Mouse (Mus musculus): ENCODE measurements around the gene Grik5.
"Not testable (repeated sequence)": the region's sequence is repeated elsewhere in the genome, so short reads cannot be mapped to it uniquely, and the experiment has no call there.

Grik5 gene

DNA sequence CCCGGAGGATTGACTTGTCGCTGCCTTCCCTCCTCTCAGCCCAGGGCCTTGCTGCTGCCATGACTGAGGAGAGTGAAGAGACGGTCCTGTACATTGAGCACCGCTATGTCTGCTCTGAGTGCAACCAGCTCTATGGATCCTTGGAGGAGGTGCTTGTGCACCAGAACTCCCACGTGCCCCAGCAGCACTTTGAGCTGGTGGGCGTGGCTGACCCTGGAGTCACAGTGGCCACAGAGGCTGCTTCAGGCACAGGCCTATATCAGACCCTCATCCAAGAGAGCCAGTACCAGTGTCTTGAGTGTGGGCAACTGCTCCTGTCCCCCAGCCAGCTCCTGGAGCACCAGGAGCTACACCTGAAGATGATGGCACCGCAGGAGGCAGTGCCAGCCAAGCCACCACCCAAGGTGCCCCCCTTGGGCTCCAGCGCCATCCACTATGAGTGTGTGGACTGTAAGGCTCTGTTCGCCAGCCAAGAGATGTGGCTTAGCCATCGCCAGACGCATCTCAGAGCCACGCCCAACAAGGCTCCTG is 7.4 kb upstream of the Grik5 start:
- DNase-seq (ENCODE audit: low spot score) = no peak

GRCm38 (mm10) chr7:25077414-25077755 is 5.2 kb upstream of the Grik5 start:
- DNase-seq (ENCODE audit: low spot score) = no peak

DNA sequence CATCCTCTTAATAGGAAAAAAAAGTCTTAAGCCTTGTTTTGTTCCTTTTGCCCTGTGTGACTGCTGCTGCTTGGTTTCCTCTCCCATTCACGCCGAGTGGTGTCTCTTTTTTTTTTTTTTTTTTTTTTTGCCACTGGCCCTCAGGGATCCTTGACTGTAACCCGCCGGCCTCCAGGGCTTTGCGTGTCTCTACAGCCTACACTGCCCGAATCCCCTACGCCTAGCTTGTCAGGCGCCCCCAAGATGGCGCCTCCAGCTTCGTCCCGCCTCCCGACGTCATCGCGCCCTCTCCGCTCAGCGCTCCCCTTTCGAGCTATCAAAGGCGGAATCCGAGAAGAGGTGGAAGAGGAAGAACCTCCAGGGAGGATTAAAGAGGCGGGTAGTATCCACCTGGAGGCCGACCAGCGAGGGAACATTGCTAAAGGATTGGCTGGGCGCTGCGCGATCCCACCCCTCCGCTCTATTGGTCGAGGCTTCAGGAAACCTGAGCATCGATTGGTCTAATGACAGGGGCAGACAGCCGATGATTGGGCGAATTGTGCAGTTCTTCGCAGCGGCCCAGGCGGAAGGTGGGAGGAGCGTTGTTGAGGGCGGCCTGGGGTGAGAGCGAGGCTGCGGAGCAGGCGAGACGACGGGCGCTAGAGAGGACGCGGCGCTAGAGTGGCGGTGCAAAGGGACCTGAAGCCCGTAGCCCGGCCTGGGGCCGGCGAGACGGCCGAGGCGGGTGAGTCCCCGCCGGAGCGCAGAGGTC is 4.7 kb upstream of the Grik5 start:
- peak; percentile 98 for DNase-seq (ENCODE audit: low spot score)

- no peak for DNase-seq (ENCODE audit: low spot score)
Measured at GRCm38 (mm10) chr7:25076296-25076662, 4.1 kb upstream of the Grik5 start.

- peak; percentile 66 for DNase-seq (ENCODE audit: low spot score)
Measured at GRCm38 (mm10) chr7:25073924-25074323, 1.8 kb upstream of the Grik5 start.

DNA sequence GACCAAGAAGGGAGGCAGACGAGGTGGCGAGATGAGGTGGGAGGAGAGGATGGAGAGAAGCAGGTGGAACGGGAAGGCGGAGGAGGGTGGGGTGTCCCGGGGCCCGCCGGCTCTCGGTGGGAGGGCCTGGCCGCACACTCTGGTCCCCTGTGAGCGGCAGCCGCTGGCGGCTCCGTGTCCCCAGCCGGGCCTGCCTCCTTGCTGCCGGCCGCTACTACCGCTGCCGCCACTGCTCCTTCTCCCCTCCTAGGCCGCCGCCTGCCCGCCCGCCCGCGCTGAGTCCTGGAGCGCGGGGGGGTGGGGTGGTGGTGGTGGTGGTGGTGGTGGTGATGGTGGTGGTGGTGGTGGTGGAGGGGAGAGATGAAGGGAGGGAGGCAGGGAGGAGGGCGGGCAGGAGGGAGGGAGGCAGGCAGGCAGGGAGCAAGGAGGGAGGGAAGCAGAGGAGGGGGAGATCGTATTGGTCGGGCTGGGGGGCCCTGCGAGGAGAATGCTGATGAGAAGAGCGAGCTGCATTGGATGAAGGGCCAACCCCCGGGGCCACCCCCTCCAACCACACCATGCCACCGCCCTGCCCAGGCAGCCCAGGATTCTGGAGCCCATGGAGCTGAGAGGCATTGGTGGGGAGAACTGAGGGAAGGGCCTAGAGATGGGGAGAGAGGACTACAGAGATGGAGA is 707 bp upstream of the Grik5 start:
- peak; percentile 70 for DNase-seq (ENCODE audit: low spot score)

GRCm38 (mm10) chr7:25068724-25069123 is 3.4 kb downstream of the Grik5 start:
- peak; percentile 61 for DNase-seq (ENCODE audit: low spot score)

- DNase-seq (ENCODE audit: low spot score) = no peak
Measured at GRCm38 (mm10) chr7:25067909-25068656, 4.1 kb downstream of the Grik5 start.

- DNase-seq (ENCODE audit: low spot score) = no peak
Measured at GRCm38 (mm10) chr7:25067338-25067737, 4.8 kb downstream of the Grik5 start.

DNA sequence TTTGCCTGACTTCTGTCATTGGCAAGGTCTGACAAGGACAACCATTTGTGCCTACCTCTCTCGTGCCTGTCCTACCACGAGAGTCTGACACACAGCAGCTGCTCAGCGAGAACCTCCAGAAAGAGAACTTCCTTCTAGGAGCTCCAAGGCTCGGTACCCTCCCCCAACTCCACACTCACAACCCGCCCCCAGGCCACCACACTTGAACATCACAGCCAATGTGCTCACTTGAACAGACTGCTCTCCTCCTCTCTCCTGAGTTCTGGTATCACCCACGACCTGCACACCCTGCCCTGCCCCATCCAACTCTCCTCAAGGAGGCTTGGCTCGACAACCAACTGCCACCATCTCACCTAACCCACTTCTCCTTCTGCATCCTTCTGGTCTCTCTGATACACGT is 8.2 kb downstream of the Grik5 start:
- DNase-seq (ENCODE audit: low spot score) = no peak

GRCm38 (mm10) chr7:25063346-25063745 is 8.8 kb downstream of the Grik5 start:
- no peak for DNase-seq (ENCODE audit: low spot score)

GRCm38 (mm10) chr7:25058836-25059235 is 13.3 kb downstream of the Grik5 start:
- DNase-seq (ENCODE audit: low spot score) = no peak

- DNase-seq (ENCODE audit: low spot score) = no peak
Measured at GRCm38 (mm10) chr7:25058394-25058793, 13.8 kb downstream of the Grik5 start.

DNA sequence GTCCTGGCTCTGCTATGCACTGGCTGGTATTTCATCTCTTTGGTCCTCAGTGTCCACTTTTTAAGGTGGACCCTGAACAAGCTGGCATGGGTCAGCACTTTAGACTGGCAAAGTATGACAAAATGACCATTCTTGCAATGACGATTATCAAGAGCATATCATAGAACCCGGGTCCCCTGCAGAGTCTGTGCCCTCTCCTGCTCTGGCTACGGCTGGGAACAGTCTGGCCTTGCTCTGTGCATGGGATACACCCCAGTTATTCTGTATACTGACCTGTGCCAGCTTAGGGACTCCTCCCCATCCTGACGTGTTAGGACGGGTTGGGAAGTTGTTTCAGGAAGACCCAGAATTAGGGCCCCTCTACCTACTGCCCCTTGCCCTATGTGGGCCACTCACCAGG is 14.3 kb downstream of the Grik5 start:
- no peak for DNase-seq (ENCODE audit: low spot score)

GRCm38 (mm10) chr7:25056951-25057350 is 15.2 kb downstream of the Grik5 start:
- DNase-seq (ENCODE audit: low spot score) = no peak

DNA sequence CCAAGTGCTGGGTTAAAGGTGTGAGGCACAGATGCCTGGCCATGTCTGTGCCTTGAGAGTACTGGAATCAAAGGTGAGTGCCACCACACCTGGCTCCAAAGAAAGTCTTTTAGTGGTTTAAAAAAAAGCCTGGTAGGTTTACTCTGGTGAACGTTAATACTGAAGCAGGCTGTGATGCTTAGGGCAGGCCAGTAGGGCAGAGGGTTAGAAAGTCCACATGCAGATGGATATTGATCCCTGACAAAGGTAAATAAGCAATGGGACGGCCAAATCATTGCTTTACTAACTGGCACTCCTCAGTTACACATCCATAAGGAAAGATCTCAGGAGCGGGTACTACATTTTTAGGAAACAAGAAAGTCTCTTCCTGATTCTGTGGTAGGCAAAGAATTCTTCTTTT is 19.6 kb downstream of the Grik5 start:
- no peak for DNase-seq (ENCODE audit: low spot score)

DNA sequence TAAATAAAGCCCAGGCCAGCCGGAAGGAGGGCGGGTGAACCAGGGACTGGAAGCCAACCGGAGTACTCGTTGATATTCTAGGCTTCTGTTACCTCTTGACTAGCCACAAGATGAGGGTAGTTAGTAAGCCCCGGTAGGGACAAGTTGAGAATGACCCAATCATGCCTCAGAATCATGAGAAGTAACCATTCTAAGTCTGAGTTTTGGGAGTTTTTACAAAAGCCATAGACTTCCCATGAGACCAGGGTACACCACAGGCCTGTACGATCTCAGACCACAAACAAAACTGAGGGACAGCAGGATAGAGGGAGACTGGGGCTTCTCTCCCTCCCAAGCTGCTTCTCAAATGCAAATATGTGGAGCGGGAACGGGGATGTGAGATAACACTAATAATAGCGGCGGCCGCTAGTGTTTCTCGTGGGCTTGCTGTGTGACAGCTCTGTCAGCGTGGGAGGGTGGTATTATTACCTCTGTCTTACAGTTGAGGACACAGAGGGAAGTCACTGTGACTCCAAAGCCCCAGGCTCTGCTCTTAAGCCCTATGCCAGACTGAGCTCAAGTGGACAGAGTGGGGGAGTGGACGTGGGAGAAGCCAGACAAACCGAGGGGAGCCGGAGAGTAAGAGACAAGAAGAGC is 22.7 kb downstream of the Grik5 start:
- DNase-seq (ENCODE audit: low spot score) = no peak

DNA sequence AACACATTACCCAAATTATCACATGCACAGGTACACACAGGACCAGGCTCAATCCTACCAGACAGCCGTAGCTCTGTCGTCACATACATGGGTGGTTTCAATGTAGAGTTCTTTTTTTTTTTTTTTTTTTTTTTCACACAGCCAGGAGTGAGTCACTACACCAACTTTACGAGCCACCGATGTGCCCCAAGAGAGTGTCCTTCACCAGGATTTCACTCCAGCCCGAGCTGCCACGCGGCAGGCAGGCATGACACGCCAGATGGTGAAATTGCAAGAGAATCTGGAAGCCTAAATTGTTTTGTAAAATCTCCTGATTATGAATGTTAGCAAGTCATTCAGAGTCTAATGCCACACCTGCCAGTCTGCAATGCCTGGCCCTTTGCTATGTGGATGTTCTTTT is 24.8 kb downstream of the Grik5 start:
- DNase-seq (ENCODE audit: low spot score) = peak; percentile 72

DNA sequence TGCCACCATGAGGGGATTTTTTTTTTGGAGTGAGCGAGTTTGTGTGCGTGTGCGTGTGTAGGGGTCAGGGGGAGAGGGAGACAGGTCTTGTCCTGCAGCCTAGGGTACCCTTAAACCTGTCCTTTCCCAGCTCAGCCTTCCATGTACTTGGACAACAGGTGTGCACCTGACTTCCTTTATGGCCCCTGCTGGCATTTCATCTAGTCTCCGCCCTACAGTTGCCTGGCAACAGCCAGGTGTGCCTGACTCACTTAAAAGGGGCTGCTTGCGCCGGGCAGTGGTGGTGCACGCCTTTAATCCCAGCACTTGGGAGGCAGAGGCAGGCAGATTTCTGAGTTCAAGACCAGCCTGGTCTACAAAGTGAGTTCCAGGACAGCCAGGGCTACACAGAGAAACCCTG is 27.5 kb downstream of the Grik5 start:
- not testable (repeated sequence) for DNase-seq (ENCODE audit: low spot score)

- DNase-seq (ENCODE audit: low spot score) = no peak
Measured at GRCm38 (mm10) chr7:25041921-25042320, 30.2 kb downstream of the Grik5 start.

DNA sequence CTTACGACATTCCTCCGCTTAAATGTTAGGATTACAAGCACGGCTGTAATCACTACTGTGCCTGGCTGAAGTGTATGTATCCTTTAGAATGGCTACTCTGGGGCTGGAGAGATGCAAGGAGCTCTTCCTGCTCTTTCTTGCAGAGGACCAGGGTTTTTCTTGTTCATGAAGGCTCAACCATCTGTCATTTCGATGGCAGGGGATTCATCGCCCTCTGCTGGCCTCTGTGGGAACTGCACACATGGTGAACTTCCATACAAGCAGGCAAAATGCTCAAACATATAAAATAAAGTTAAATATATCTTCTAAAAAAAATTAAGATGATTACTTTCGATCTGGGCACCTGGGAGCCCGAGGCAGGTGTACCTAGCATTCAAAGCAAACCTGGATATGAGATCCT is 36.2 kb downstream of the Grik5 start:
- peak; percentile 81 for DNase-seq (ENCODE audit: low spot score)

DNA sequence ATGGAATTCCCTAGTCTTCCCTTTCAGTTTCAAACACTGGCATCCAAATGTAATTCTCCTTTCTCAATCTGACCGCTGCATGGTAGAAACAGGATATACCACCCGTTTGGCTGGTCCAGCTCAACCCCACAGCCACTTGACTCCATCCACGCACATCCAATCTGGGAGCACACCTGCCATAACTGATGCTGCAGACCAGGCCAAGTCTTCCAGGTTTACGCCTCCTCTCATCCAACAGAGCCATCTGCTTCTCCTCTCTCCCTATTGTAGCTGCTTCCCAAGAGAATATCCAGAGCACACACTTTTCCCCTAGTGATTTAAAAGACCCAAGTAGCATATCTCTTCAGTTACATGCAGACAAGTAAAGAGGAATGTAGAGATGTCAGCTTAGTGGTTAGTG is 37.4 kb downstream of the Grik5 start:
- peak; percentile 54 for DNase-seq (ENCODE audit: low spot score)

Measured in layer of hippocampus, adult 11-12 months (tissue).